Mouse (Mus musculus) lung, postnatal 0 days (tissue): ENCODE measurements around the gene Nfatc2. TPM values are rescaled to one million over a fixed set of nuclear protein-coding genes. Genes with fewer than 3 reads are reported as not detected.

Experiments
- ATAC-seq: fragments of 200-750 bp; cut with Nextera tagmentation; 2 replicates; pipeline ENCODE4 v1.8.0; 2017; ENCODE audit warnings: moderate library complexity
- DNase-seq: peaks from one replicate; pipeline ENCODE4 v3.0.0-alpha.2; 2016; ENCODE audit warnings: low spot score
- H3K27ac ChIP-seq: fragments of 300-500 bp; sonication (generic); 2 replicates; pipeline ENCODE4 v1.5.1; 2014; ENCODE audit warnings: antibody characterized with exemption, mild to moderate bottlenecking, low read length, mixed read lengths
- H3K27me3 ChIP-seq: fragments of 300-500 bp; sonication (generic); replicated peaks from 2 replicates; pipeline ENCODE4 v1.6.1; 2014; ENCODE audit warnings: low read length, mixed read lengths; ENCODE audit not compliant: insufficient read depth
- H3K36me3 ChIP-seq: fragments of 300-500 bp; sonication (generic); 2 replicates; pipeline ENCODE4 v1.6.1; 2014; ENCODE audit warnings: low read length, mixed read lengths; ENCODE audit not compliant: insufficient read depth
- H3K4me1 ChIP-seq: fragments of 300-500 bp; sonication (generic); 2 replicates; pipeline ENCODE4 v1.6.1; 2014; ENCODE audit warnings: antibody characterized with exemption, low read depth, low read length, mixed read lengths; ENCODE audit not compliant: insufficient read depth
- H3K4me2 ChIP-seq: fragments of 300-500 bp; sonication (generic); replicated peaks from 2 replicates; pipeline ENCODE4 v1.6.1; 2014; ENCODE audit warnings: low read depth, mild to moderate bottlenecking, low read length, moderate library complexity, mixed read lengths
- H3K4me3 ChIP-seq: fragments of 300-500 bp; sonication (generic); 2 replicates; pipeline ENCODE4 v1.5.1; 2014; ENCODE audit warnings: low read depth, low read length
- H3K9ac ChIP-seq: fragments of 300-500 bp; sonication (generic); replicated peaks from 2 replicates; pipeline ENCODE4 v1.6.1; 2014; ENCODE audit warnings: low read depth, mild to moderate bottlenecking
- H3K9me3 ChIP-seq: fragments of 300-500 bp; sonication (generic); 2 replicates; pipeline ENCODE4 v1.6.1; 2016; ENCODE audit warnings: low read length, mixed read lengths
- CTCF ChIP-seq: IDR thresholded peaks from 2 replicates; pipeline ENCODE4 v1.5.1; 2016; ENCODE audit warnings: antibody characterized with exemption, mild to moderate bottlenecking
- EP300 ChIP-seq: IDR thresholded peaks from 2 replicates; pipeline ENCODE4 v1.6.1; 2016; ENCODE audit warnings: antibody characterized with exemption, mild to moderate bottlenecking, control low read depth
- WGBS: fragments of 180-500 bp; shearing (Covaris S2); extraction: QIAGEN DNeasy Blood & Tissue Kit; methylation state at CpG from one replicate; pipeline ENCODE4 v1.1.7; 2014; 5-methylcytosine and 5-hydroxymethylcytosine counted together
- polyA plus RNA-seq: library from polyadenylated mRNA; unstranded; fragments of >200 nt; fragmentation: Nextera tagmentation; extraction: Ambion mirVana; gene quantifications from 2 replicates; pipeline ENCODE4 v1.2.1, GENCODE M21; 2015

Nfatc2 gene
- polyA plus RNA-seq, 1 experiment from 2014 or later: 0.72 TPM

- ATAC-seq (no peak), DNase-seq (no peak)
- Histone ChIP-seq H3K9ac (no peak overlapping the region), H3K4me2 (no peak overlapping the region), H3K4me1 (no peaks in the 10 kb centered on the region), H3K27me3 (0 out of 2 replicates have a peak, but pooled peaks cover 4% of the 10 kb centered on the region), H3K9me3 (no peaks in the 10 kb centered on the region), H3K36me3 (no peaks in the 10 kb centered on the region), H3K4me3 (no peak overlapping the region), H3K27ac (no peak overlapping the region)
- TF ChIP-seq CTCF (no peak), EP300 (no peak)
- WGBS: 64% methylated on average over 4 of the region's 4 CpGs
Measured at GRCm38 (mm10) chr2:168625091-168625490, 23.6 kb upstream of the Nfatc2 start.

DNA sequence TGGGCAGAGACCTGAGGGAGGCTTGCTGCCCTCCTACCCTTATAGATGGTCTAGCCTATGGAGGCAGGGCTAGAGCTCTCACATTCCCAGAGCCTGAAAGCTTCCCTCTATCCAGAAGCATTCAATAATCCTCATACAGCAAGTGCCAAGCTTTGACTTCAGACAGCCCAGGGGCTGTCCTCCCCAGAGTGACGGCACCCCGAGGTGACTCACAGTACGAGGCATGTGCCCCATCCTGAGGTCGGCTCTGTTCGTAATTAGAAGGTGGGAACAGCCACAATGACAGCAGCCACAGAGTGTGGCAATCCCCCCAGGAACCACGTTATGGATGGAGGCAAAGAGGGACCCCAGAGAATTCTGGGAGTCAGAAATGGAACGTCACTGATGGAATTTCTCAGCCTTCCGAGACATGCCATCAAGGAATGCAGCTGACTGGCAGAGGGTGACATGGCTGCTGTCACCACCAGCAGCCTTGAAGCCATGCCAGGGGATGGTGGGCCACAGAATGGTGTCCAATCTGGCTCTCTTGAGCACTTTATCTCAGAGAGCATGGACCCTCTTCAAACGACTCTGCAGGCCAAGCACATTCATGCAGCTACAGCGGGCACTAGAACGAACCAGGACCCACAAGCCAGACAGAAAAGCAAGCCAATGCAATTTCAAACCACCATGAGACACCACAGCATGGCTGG, 19.8 kb upstream of the Nfatc2 start:
- H3K9ac ChIP-seq: no peak overlapping the region
- H3K36me3 ChIP-seq: no peaks in the 10 kb centered on the region
- no peaks in the 10 kb centered on the region for H3K9me3 ChIP-seq
- ATAC-seq: no peak
- no peak overlapping the region for H3K4me2 ChIP-seq
- H3K4me3 ChIP-seq: no peak overlapping the region
- no peak for TF ChIP-seq CTCF
- no peak for DNase-seq
- no peak overlapping the region for H3K27ac ChIP-seq
- H3K4me1 ChIP-seq: no peaks in the 10 kb centered on the region
- H3K27me3 ChIP-seq: no peaks in the 10 kb centered on the region
- WGBS: 68% methylated on average over 11 of the region's 11 CpGs

DNA sequence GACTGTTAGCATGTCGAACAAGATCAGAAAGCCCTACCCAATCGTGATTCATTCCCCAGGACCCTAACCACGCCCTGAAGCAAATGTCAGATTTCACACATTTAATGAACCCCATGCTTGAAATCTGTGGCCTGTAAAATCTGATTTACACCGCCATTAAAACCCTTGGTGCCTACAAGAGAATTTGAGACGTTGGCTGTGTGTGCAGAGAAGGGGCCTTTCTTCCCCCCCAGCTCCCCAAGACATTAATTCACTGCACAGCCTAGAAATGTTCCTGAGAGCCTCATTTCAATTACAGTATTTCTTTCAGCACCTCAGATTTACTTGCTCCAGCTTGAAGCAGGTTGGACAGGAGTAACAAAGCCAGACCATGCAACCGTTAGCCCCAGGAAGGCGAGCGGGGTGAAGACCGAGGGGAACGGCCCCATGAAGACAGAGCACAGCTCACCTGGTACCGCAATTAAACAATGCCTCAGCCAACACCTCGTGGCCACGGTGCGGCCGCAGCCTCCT, 16.8 kb upstream of the Nfatc2 start:
- no peak for DNase-seq

GRCm38 (mm10) chr2:168615160-168615559, 13.7 kb upstream of the Nfatc2 start:
- ATAC-seq (no peak), DNase-seq (no peak)
- 72% methylated on average over 3 of the region's 3 CpGs for WGBS
- Histone ChIP-seq H3K4me1 (peaks cover 6% of the 10 kb centered on the region; the same call in 1 of the 2 replicates), H3K9me3 (no peaks in the 10 kb centered on the region), H3K36me3 (no peaks in the 10 kb centered on the region), H3K4me2 (no peak overlapping the region), H3K27ac (no peak overlapping the region), H3K9ac (no peak overlapping the region), H3K27me3 (no peaks in the 10 kb centered on the region), H3K4me3 (no peak overlapping the region)
- TF ChIP-seq CTCF (no peak), EP300 (no peak)

More for the DNA sequence above, 16.8 kb upstream of the Nfatc2 start:
- H3K4me3 ChIP-seq: no peak overlapping the region
- H3K27me3 ChIP-seq: no peaks in the 10 kb centered on the region
- no peak overlapping the region for H3K4me2 ChIP-seq
- H3K9ac ChIP-seq: no peak overlapping the region
- no peak overlapping the region for H3K27ac ChIP-seq
- 72% methylated on average over 15 of the region's 15 CpGs for WGBS
- peaks cover 5% of the 10 kb centered on the region; the same call in 1 of the 2 replicates for H3K4me1 ChIP-seq
- no peak for ATAC-seq
- TF ChIP-seq CTCF: no peak
- TF ChIP-seq EP300: no peak
- H3K36me3 ChIP-seq: no peaks in the 10 kb centered on the region
- no peaks in the 10 kb centered on the region for H3K9me3 ChIP-seq

GRCm38 (mm10) chr2:168614170-168614872, 12.9 kb upstream of the Nfatc2 start:
- Histone ChIP-seq H3K4me3 (no peak overlapping the region), H3K4me2 (peak overlapping the region; percentile 17; the same call in 1 of the 2 replicates), H3K9ac (no peak overlapping the region), H3K36me3 (no peaks in the 10 kb centered on the region), H3K9me3 (no peaks in the 10 kb centered on the region), H3K4me1 (peaks cover 6% of the 10 kb centered on the region; the same call in 1 of the 2 replicates), H3K27ac (no peak overlapping the region), H3K27me3 (no peaks in the 10 kb centered on the region)
- no peak for TF ChIP-seq EP300
- no peak for TF ChIP-seq CTCF
- ATAC-seq (peak; percentile 79), DNase-seq (no peak)
- WGBS: 62% methylated on average over 18 of the region's 18 CpGs

- Histone ChIP-seq H3K4me1 (peaks cover 6% of the 10 kb centered on the region; the same call in 1 of the 2 replicates), H3K27me3 (no peaks in the 10 kb centered on the region), H3K4me3 (no peak overlapping the region), H3K27ac (no peak overlapping the region), H3K4me2 (no peak overlapping the region), H3K9ac (no peak overlapping the region), H3K9me3 (no peaks in the 10 kb centered on the region), H3K36me3 (no peaks in the 10 kb centered on the region)
- DNase-seq: peak; percentile 54
- WGBS: 37% methylated on average over 13 of the region's 13 CpGs
- peak; percentile 24; the same call in 1 of the 2 replicates for ATAC-seq
- TF ChIP-seq CTCF (no peak), EP300 (no peak)
Measured at GRCm38 (mm10) chr2:168613092-168613880, 11.8 kb upstream of the Nfatc2 start.
